Mouse (Mus musculus) retina, postnatal 7 days (tissue): ENCODE results near the gene Pdk2.

Experiments
- DNase-seq: peaks from one replicate; pipeline ENCODE4 v3.0.0-alpha.2; 2012; ENCODE audit warnings: low read depth, low spot score

Gene Pdk2

GRCm38 (mm10) chr11:94987341-94987740, 53.8 kb downstream of the Pdk2 start:
- no peak for DNase-seq

GRCm38 (mm10) chr11:94986435-94986834, 54.7 kb downstream of the Pdk2 start:
- no peak for DNase-seq

- no peak for DNase-seq
Measured at GRCm38 (mm10) chr11:94985822-94986221, 55.3 kb downstream of the Pdk2 start.

- no peak for DNase-seq
Measured at GRCm38 (mm10) chr11:94985140-94985539, 56.0 kb downstream of the Pdk2 start.

- DNase-seq, result no peak
Measured at GRCm38 (mm10) chr11:94979462-94980179, 61.5 kb downstream of the Pdk2 start.

GRCm38 (mm10) chr11:94978947-94979346, 62.2 kb downstream of the Pdk2 start:
- DNase-seq, result peak; percentile 94

- no peak for DNase-seq
Measured at GRCm38 (mm10) chr11:94978178-94978915, 62.8 kb downstream of the Pdk2 start.
